Mouse (Mus musculus): ENCODE data around the gene Gpx7. TPM values are rescaled to one million over a fixed set of nuclear protein-coding genes. Genes with fewer than 3 reads are reported as not detected.
A peak's percentile ranks its signal among the peaks of the same experiment; 100 is the strongest.

Gene Gpx7
- polyA plus RNA-seq, 1 experiment from 2014 or later, result 125 TPM

GRCm38 (mm10) chr4:108387681-108388253 is 19.0 kb downstream of the Gpx7 start:
- H3K4me1 ChIP-seq, result peaks cover 14% of the 10 kb centered on the region
- WGBS, result 3% methylated on average over 18 of the region's 18 CpGs
- peak; percentile 67 for ATAC-seq (ENCODE audit: insufficient number of reproducible peaks, low FRiP score, low TSS enrichment, low read depth)

DNA sequence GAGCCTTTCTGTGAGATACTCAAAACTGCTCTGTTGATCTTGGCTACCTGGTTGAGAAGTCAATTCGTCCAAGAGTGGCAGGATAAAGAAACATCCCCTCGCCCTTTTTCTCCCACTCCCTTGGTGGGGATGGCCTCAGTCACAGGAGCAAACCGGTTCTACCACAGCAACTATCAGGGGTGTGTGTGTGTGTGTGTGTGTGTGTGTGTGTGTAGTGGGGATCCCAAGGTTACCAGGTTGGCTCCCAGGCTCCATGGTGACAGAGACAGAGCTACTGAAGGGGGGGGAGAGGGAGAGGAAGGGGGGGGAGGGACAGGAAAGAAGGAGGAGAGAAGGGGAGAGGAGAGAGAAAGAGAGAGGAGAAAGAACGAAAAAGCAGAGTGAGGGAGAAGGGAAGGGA is 19.7 kb downstream of the Gpx7 start:
- Histone ChIP-seq H3K4me3 (peak overlapping the region; percentile 43; the same call in 1 of the 2 replicates), H3K27me3 (peaks cover 22% of the 10 kb centered on the region), H3K9me3 (no peaks in the 10 kb centered on the region), H3K9ac (no peak overlapping the region), H3K27ac (peak overlapping the region; percentile 77), H3K4me1 (peaks cover 14% of the 10 kb centered on the region), H3K36me3 (no peaks in the 10 kb centered on the region), H3K4me2 (peak overlapping the region; percentile 73)
- no peak for ATAC-seq (ENCODE audit: insufficient number of reproducible peaks, low FRiP score, low TSS enrichment, low read depth)
- 33% methylated on average over 4 of the region's 4 CpGs for WGBS

More at GRCm38 (mm10) chr4:108387681-108388253, 19.0 kb downstream of the Gpx7 start:
- H3K27ac ChIP-seq, result peak overlapping the region; percentile 77
- H3K9me3 ChIP-seq, result no peaks in the 10 kb centered on the region
- peak overlapping the region; percentile 29 for H3K9ac ChIP-seq
- H3K4me3 ChIP-seq, result peak overlapping the region; percentile 43
- peak overlapping the region; percentile 73 for H3K4me2 ChIP-seq
- H3K27me3 ChIP-seq, result peaks cover 19% of the 10 kb centered on the region
- no peaks in the 10 kb centered on the region for H3K36me3 ChIP-seq

GRCm38 (mm10) chr4:108386087-108386486 is 20.7 kb downstream of the Gpx7 start:
- WGBS, result 30% methylated on average over 1 of the region's 1 CpGs
- Histone ChIP-seq H3K4me3 (no peak overlapping the region), H3K36me3 (no peaks in the 10 kb centered on the region), H3K4me2 (no peak overlapping the region), H3K4me1 (peaks cover 14% of the 10 kb centered on the region), H3K27me3 (peaks cover 22% of the 10 kb centered on the region), H3K9me3 (no peaks in the 10 kb centered on the region), H3K9ac (no peak overlapping the region), H3K27ac (no peak overlapping the region)
- no peak for ATAC-seq (ENCODE audit: insufficient number of reproducible peaks, low FRiP score, low TSS enrichment, low read depth)

GRCm38 (mm10) chr4:108383183-108383714 is 23.5 kb downstream of the Gpx7 start, which contains the start of gene Shisal2a:
Gene Shisal2a, minus strand, starts transcription at chr4:108383349.
- no peaks in the 10 kb centered on the region for H3K36me3 ChIP-seq
- peak within 1 kb of the TSS; percentile 90 for H3K4me2 ChIP-seq
- no peaks in the 10 kb centered on the region for H3K9me3 ChIP-seq
- H3K4me1 ChIP-seq, result peaks cover 14% of the 10 kb centered on the region
- peak within 1 kb of the TSS; percentile 45 for H3K4me3 ChIP-seq
- H3K27me3 ChIP-seq, result peaks cover 22% of the 10 kb centered on the region
- WGBS, result 1% methylated on average over 55 of the region's 55 CpGs
- peak within 1 kb of the TSS; percentile 42; the same call in 1 of the 2 replicates for H3K9ac ChIP-seq
- ATAC-seq (ENCODE audit: insufficient number of reproducible peaks, low FRiP score, low TSS enrichment, low read depth), result no peak
- H3K27ac ChIP-seq, result no peak within 1 kb of the TSS; the same call in 1 of the 2 replicates

DNA sequence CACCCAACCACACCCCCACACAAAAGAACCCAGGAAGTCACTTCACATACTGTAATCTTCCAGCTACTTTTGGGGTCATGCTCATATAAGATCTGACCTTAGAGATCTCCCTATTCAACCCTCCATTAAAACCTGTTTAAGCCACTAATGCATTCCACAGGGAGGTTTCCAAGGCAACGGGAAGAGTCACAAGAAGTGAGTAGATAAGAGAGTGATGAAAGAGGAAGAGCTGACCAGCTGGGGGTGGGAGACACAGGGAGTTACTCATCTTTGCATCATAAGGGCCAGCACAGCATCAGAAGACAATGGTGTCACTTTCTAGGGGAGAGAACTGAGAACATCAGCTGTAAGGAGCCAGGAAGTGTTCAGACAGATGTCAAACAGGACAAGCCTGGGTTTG is 26.6 kb downstream of the Gpx7 start:
- no peaks in the 10 kb centered on the region for H3K9me3 ChIP-seq
- no peak for ATAC-seq (ENCODE audit: insufficient number of reproducible peaks, low FRiP score, low TSS enrichment, low read depth)

GRCm38 (mm10) chr4:108379476-108379875 is 27.3 kb downstream of the Gpx7 start:
- WGBS, result 77% methylated on average over 3 of the region's 3 CpGs
- Histone ChIP-seq H3K36me3 (no peaks in the 10 kb centered on the region), H3K27me3 (peaks cover 20% of the 10 kb centered on the region), H3K27ac (no peak overlapping the region), H3K4me2 (no peak overlapping the region), H3K9ac (no peak overlapping the region), H3K4me3 (no peak overlapping the region), H3K4me1 (peaks cover 10% of the 10 kb centered on the region), H3K9me3 (no peaks in the 10 kb centered on the region)
- ATAC-seq (ENCODE audit: insufficient number of reproducible peaks, low FRiP score, low TSS enrichment, low read depth), result no peak

More for the DNA sequence above, 26.6 kb downstream of the Gpx7 start:
- Histone ChIP-seq H3K27ac (no peak overlapping the region), H3K4me2 (no peak overlapping the region), H3K4me1 (peaks cover 10% of the 10 kb centered on the region), H3K9ac (no peak overlapping the region), H3K27me3 (peaks cover 22% of the 10 kb centered on the region), H3K36me3 (no peaks in the 10 kb centered on the region), H3K4me3 (no peak overlapping the region)
- WGBS, result 36% methylated on average over 1 of the region's 1 CpGs

DNA sequence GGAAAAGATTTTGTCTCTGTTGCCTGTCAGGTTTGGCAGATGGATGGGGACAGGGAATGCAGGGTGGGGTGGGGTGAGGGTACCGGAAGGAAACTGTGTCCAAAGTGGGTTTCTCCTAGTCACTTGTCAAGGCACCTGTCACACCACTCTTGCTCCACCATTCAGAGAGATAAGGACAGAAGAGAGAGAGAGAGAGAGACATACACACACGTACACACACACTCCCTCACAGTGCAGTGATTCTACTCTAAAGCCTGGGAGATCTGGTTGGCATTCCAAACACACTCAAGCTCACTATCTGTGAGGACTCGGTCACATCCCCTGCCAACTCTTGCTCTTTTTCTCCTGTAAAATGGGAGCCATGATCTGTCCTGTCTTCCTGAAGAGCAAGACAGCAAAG is 34.6 kb downstream of the Gpx7 start:
- no peak overlapping the region for H3K27ac ChIP-seq
- H3K4me2 ChIP-seq, result no peak overlapping the region
- H3K4me3 ChIP-seq, result no peak overlapping the region
- no peaks in the 10 kb centered on the region for H3K27me3 ChIP-seq
- WGBS, result 73% methylated on average over 3 of the region's 3 CpGs
- no peaks in the 10 kb centered on the region; the same call in 1 of the 2 replicates for H3K4me1 ChIP-seq
- no peak overlapping the region for H3K9ac ChIP-seq
- no peak for ATAC-seq (ENCODE audit: insufficient number of reproducible peaks, low FRiP score, low TSS enrichment, low read depth)
- H3K36me3 ChIP-seq, result no peaks in the 10 kb centered on the region
- H3K9me3 ChIP-seq, result no peaks in the 10 kb centered on the region

- no peaks in the 10 kb centered on the region for H3K27me3 ChIP-seq
- H3K4me3 ChIP-seq, result no peak overlapping the region
- no peak overlapping the region for H3K27ac ChIP-seq
- H3K9me3 ChIP-seq, result no peaks in the 10 kb centered on the region
- no peak for ATAC-seq (ENCODE audit: insufficient number of reproducible peaks, low FRiP score, low TSS enrichment, low read depth)
- H3K9ac ChIP-seq, result no peak overlapping the region
- no peak overlapping the region for H3K4me2 ChIP-seq
- H3K36me3 ChIP-seq, result no peaks in the 10 kb centered on the region
- WGBS, result 77% methylated on average over 3 of the region's 3 CpGs
- no peaks in the 10 kb centered on the region; the same call in 1 of the 2 replicates for H3K4me1 ChIP-seq
Observed at GRCm38 (mm10) chr4:108371421-108371820, 35.3 kb downstream of the Gpx7 start.

GRCm38 (mm10) chr4:108370409-108370808 is 36.4 kb downstream of the Gpx7 start:
- Histone ChIP-seq H3K4me3 (no peak overlapping the region), H3K9me3 (no peaks in the 10 kb centered on the region), H3K27ac (no peak overlapping the region), H3K4me2 (no peak overlapping the region), H3K9ac (no peak overlapping the region), H3K36me3 (no peaks in the 10 kb centered on the region), H3K4me1 (no peaks in the 10 kb centered on the region; the same call in 1 of the 2 replicates), H3K27me3 (no peaks in the 10 kb centered on the region)
- ATAC-seq (ENCODE audit: insufficient number of reproducible peaks, low FRiP score, low TSS enrichment, low read depth), result no peak
- 61% methylated on average over 4 of the region's 4 CpGs for WGBS

DNA sequence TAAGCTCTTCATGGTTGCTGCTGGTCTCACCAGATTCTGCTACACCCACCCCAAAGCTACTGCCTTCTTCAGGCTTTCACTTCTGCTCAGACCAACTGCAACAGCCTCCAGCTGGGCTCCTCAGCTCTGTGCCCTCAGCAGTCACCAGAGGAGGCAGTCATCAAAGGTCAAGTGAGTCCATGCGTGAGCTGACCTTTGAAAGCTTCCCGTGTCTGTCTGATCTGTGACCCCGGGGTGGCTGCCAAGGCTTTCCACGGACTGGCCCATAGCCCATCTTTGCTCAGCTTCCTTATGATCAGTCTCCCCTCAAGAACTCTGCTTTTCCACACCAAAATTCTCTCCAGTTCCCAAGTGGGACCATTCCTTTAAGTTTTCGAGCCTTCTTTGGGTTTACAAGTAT is 37.5 kb downstream of the Gpx7 start:
- WGBS, result 35% methylated on average over 5 of the region's 5 CpGs
- Histone ChIP-seq H3K9ac (no peak overlapping the region), H3K4me3 (no peak overlapping the region), H3K9me3 (no peaks in the 10 kb centered on the region), H3K4me2 (no peak overlapping the region), H3K27me3 (no peaks in the 10 kb centered on the region), H3K27ac (no peak overlapping the region), H3K4me1 (peaks cover under 1% of the 10 kb centered on the region; the same call in 1 of the 2 replicates), H3K36me3 (no peaks in the 10 kb centered on the region)
- ATAC-seq (ENCODE audit: insufficient number of reproducible peaks, low FRiP score, low TSS enrichment, low read depth), result no peak

DNA sequence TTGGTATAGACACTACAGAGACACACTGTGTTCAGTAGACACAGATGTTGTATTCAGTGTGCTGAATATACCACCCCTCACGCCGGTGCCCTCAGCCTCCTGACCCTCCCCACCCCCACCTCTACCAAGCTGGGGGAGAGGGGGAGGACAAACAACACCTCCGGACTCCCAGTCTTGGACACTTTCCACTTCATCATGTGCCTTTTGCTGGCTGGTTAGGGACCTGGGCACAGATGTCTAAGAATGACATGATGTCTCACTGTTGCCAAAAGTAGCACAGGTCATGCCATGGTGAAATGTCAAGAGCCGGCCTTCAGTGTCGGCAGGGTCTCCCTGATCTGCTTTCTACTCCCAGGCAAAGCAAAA is 42.7 kb downstream of the Gpx7 start:
- no peak for ATAC-seq (ENCODE audit: insufficient number of reproducible peaks, low FRiP score, low TSS enrichment, low read depth)
- peaks cover 36% of the 10 kb centered on the region for H3K4me1 ChIP-seq

DNA sequence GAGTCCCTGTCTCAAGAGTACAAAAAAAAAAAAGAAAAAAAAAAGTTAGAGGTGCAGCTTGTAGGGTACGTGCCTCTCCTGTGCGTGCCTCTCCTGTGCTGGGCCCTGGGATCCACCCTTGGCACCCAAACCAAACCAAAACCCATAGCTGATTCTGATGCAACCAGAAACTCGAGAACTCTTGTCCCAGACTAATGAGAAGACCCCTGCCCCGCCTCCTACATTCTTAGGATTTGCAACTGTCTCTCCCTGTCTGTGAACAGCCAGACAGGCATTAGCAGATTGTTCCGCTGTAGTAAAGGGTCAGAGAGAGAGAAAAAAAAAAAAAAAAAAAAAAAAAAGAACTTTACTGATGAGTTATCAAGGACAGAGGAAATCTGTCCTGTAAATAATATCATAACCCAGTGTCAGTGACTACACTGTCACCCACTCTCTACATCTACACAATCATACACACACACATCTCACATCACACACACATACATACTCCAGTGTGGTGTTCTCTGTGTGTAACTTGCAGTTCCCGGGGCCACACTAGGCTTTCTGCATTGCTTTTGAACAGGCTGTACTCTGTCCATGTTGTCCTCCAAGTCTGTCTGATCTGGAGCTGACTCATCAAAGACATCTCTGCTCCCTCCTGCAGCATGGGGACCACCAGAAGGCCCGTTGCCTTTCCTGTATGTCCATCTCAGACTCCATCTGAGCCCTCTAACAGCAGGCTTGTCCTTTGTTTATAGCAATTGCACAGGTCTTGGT is 43.2 kb downstream of the Gpx7 start:
- H3K27ac ChIP-seq, result peak overlapping the region; percentile 86
- H3K9ac ChIP-seq, result no peak overlapping the region
- 19% methylated on average over 7 of the region's 7 CpGs for WGBS
- no peaks in the 10 kb centered on the region for H3K9me3 ChIP-seq
- no peak overlapping the region for H3K4me3 ChIP-seq
- peak overlapping the region; percentile 31; the same call in 1 of the 2 replicates for H3K4me2 ChIP-seq
- no peaks in the 10 kb centered on the region for H3K27me3 ChIP-seq
- H3K36me3 ChIP-seq, result no peaks in the 10 kb centered on the region
- peak; percentile 44; the same call in 1 of the 2 replicates for ATAC-seq (ENCODE audit: insufficient number of reproducible peaks, low FRiP score, low TSS enrichment, low read depth)
- H3K4me1 ChIP-seq, result peaks cover 41% of the 10 kb centered on the region

More for the DNA sequence above, 42.7 kb downstream of the Gpx7 start:
- no peaks in the 10 kb centered on the region for H3K9me3 ChIP-seq
- H3K4me2 ChIP-seq, result no peak overlapping the region
- peak overlapping the region; percentile 86; the same call in 1 of the 2 replicates for H3K27ac ChIP-seq
- H3K4me3 ChIP-seq, result no peak overlapping the region
- H3K36me3 ChIP-seq, result no peaks in the 10 kb centered on the region
- WGBS, result 29% methylated on average over 5 of the region's 5 CpGs
- no peaks in the 10 kb centered on the region for H3K27me3 ChIP-seq
- H3K9ac ChIP-seq, result no peak overlapping the region

All from limb, embryonic 15.5 days (tissue).